Mouse (Mus musculus) erythroblast, embryonic 14.5 days (primary cell): ENCODE measurements around the gene Cebpa. TPM values are rescaled to one million over a fixed set of nuclear protein-coding genes. Genes with fewer than 3 reads are reported as not detected.

Source experiments
- H3K27me3 ChIP-seq: 2 replicates; pipeline ENCODE4 v1.6.1; 2012; ENCODE audit warnings: inconsistent platforms; ENCODE audit not compliant: control insufficient read depth
- H3K36me3 ChIP-seq: 2 replicates; pipeline ENCODE4 v1.6.1; 2012; ENCODE audit warnings: mild to moderate bottlenecking, inconsistent platforms; ENCODE audit not compliant: control insufficient read depth
- H3K4me1 ChIP-seq: 2 replicates; pipeline ENCODE4 v1.6.1; 2012; ENCODE audit warnings: inconsistent platforms; ENCODE audit not compliant: control insufficient read depth
- H3K4me3 ChIP-seq: replicated peaks from 2 replicates; pipeline ENCODE3; 2012; ENCODE audit warnings: moderate library complexity, mild to moderate bottlenecking, inconsistent platforms
- H3K9me3 ChIP-seq: 2 replicates; pipeline ENCODE4 v1.6.1; 2012; ENCODE audit warnings: low read length, inconsistent platforms, mixed read lengths; ENCODE audit not compliant: control insufficient read depth
- GATA1 ChIP-seq: IDR thresholded peaks from 2 replicates; pipeline ENCODE4 v1.6.1; 2012; ENCODE audit warnings: low read length, inconsistent platforms, mixed read lengths
- TAL1 ChIP-seq: IDR thresholded peaks from 3 replicates; pipeline ENCODE4 v1.6.1; 2012; ENCODE audit warnings: low read length, inconsistent platforms, mixed read lengths
- polyA plus RNA-seq: library from polyadenylated mRNA; stranded (reverse); fragments of >175 nt; gene quantifications from 2 replicates; pipeline ENCODE4 v1.2.3, GENCODE M21; 2012

The Cebpa gene
- polyA plus RNA-seq = 0.25 and 0.30 TPM in 2 replicates

- peaks cover 3% of the 10 kb centered on the region; the same call in 1 of the 2 replicates for H3K9me3 ChIP-seq
- H3K27me3 ChIP-seq = peaks cover 65% of the 10 kb centered on the region
- no peak for TF ChIP-seq GATA1
- TF ChIP-seq TAL1 = no peak
- no peaks in the 10 kb centered on the region for H3K4me1 ChIP-seq
- H3K36me3 ChIP-seq = peaks cover 3% of the 10 kb centered on the region; the same call in 1 of the 2 replicates
- peak within 1 kb of the TSS; percentile 61 for H3K4me3 ChIP-seq
Observed at GRCm38 (mm10) chr7:35118841-35119413, at the start of gene Cebpa. TSS of gene Cebpa (plus strand) at chr7:35119293.

- no peaks in the 10 kb centered on the region for H3K4me1 ChIP-seq
- no peak for TF ChIP-seq TAL1
- TF ChIP-seq GATA1 = no peak
- no peak overlapping the region for H3K4me3 ChIP-seq
- no peaks in the 10 kb centered on the region for H3K9me3 ChIP-seq
- H3K36me3 ChIP-seq = no peaks in the 10 kb centered on the region
- no peaks in the 10 kb centered on the region for H3K27me3 ChIP-seq
Observed at GRCm38 (mm10) chr7:35076645-35077044, 42.4 kb upstream of the Cebpa start.

GRCm38 (mm10) chr7:35080843-35081338 lies 38.2 kb upstream of the Cebpa start:
- H3K27me3 ChIP-seq = peaks cover 13% of the 10 kb centered on the region
- H3K4me3 ChIP-seq = no peak overlapping the region
- no peaks in the 10 kb centered on the region for H3K9me3 ChIP-seq
- TF ChIP-seq TAL1 (no peak), GATA1 (no peak)
- H3K4me1 ChIP-seq = no peaks in the 10 kb centered on the region
- no peaks in the 10 kb centered on the region for H3K36me3 ChIP-seq

GRCm38 (mm10) chr7:35081406-35082104 lies 37.5 kb upstream of the Cebpa start:
- H3K4me1 ChIP-seq = no peaks in the 10 kb centered on the region
- no peaks in the 10 kb centered on the region for H3K36me3 ChIP-seq
- no peaks in the 10 kb centered on the region for H3K9me3 ChIP-seq
- H3K27me3 ChIP-seq = peaks cover 20% of the 10 kb centered on the region
- no peak overlapping the region for H3K4me3 ChIP-seq
- TF ChIP-seq TAL1 (no peak), GATA1 (no peak)

- H3K27me3 ChIP-seq = peaks cover 27% of the 10 kb centered on the region
- no peaks in the 10 kb centered on the region for H3K4me1 ChIP-seq
- TF ChIP-seq TAL1 = no peak
- TF ChIP-seq GATA1 = no peak
- no peaks in the 10 kb centered on the region for H3K36me3 ChIP-seq
- H3K4me3 ChIP-seq = no peak overlapping the region
- H3K9me3 ChIP-seq = no peaks in the 10 kb centered on the region
Observed at GRCm38 (mm10) chr7:35084565-35085360, 34.3 kb upstream of the Cebpa start.

GRCm38 (mm10) chr7:35086271-35086861 lies 32.7 kb upstream of the Cebpa start:
- TF ChIP-seq GATA1 (no peak), TAL1 (no peak)
- Histone ChIP-seq H3K27me3 (peaks cover 27% of the 10 kb centered on the region), H3K4me3 (no peak overlapping the region), H3K36me3 (no peaks in the 10 kb centered on the region), H3K9me3 (no peaks in the 10 kb centered on the region), H3K4me1 (no peaks in the 10 kb centered on the region)

- H3K4me3 ChIP-seq = no peak overlapping the region
- peaks cover 17% of the 10 kb centered on the region for H3K27me3 ChIP-seq
- TF ChIP-seq GATA1 (no peak), TAL1 (no peak)
- no peaks in the 10 kb centered on the region for H3K4me1 ChIP-seq
- H3K36me3 ChIP-seq = no peaks in the 10 kb centered on the region
- no peaks in the 10 kb centered on the region for H3K9me3 ChIP-seq
Observed at GRCm38 (mm10) chr7:35090550-35090949, 28.5 kb upstream of the Cebpa start.

GRCm38 (mm10) chr7:35094975-35095678 lies 24.0 kb upstream of the Cebpa start:
- H3K36me3 ChIP-seq = no peaks in the 10 kb centered on the region
- TF ChIP-seq GATA1 (no peak), TAL1 (no peak)
- no peak overlapping the region for H3K4me3 ChIP-seq
- H3K27me3 ChIP-seq = no peaks in the 10 kb centered on the region
- no peaks in the 10 kb centered on the region for H3K4me1 ChIP-seq
- no peaks in the 10 kb centered on the region for H3K9me3 ChIP-seq
